Mouse (Mus musculus) urinary bladder, postnatal 0 days (tissue): ENCODE measurements around the gene Olfr495. TPM values are rescaled to one million over a fixed set of nuclear protein-coding genes. Genes with fewer than 3 reads are reported as not detected.

Experiments used
- polyA plus RNA-seq: library from polyadenylated mRNA; unstranded; fragments of >200 nt; fragmentation: Nextera tagmentation; extraction: Ambion mirVana; gene quantifications from 2 replicates; pipeline ENCODE4 v1.2.1, GENCODE M21; 2015

Olfr495 gene
- not detected in 2 replicates for polyA plus RNA-seq

DNA sequence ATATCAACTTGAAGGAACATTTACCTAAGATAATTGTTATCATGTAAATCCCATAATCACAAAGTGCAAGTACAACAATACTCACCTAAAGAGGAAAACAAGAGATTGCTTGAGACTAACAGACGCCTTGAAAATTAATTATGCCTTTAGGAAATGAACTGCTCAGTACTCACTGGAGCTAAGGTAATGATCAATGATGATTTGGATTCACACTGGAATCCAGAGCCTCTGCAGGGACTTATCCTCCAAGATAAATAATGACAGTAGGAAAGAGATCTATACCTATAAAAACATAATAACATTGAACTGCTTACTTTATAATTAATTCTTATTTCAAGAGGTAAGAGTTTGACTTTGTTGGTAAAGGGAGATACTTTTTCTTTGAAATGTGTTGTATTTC is at the start of gene Olfr495:
Olfr495 (plus strand) TSS at position 301 of the 400 bp plus-strand sequence.

GRCm38 (mm10) chr7:108346879-108347278 is 46.1 kb upstream of the Olfr495 start, which contains the start of gene Olfr493:
Olfr493 (minus strand) TSS chr7:108346979.

DNA sequence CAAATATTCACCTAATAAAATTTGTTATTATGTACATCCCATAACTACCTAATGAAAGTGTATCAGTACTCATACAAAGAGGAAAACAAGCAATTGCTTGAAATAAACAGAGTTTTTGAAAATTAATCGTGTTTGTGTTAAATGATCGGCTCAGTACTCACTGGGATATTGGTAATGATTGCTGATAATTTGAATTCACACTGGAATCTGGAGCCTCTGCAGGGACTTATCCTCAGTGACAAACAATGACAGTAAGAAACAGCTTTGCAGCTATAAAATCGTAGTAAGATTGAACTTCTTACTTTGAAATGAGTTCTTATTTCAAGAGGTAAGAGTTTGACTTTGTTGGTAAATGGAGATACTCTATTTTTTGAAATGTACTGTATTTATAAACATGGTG is 27.9 kb upstream of the Olfr495 start, which contains the start of gene Olfr494:
Olfr494 (plus strand) TSS at position 301 of the 400 bp plus-strand sequence.

DNA sequence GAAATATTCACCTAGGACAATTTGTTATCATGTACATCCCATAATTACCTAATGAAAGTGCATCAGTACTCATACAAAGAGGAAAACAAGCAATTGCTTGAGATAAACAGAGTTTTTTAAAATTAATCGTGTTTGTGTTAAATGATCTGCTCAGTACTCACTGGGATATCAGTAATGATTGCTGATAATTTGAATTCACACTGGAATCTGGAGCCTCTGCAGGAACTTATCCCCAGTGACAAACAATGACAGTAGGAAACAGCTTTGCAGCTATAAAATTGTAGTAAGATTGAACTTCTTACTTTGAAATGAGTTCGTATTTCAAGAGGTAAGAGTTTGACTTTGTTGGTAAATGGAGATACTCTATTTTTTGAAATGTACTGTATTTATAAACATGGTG is 27.2 kb downstream of the Olfr495 start, which contains the start of gene Olfr497:
Olfr497 (plus strand) TSS at position 301 of the 400 bp plus-strand sequence.

Other genes with a start within 250 kb of the Olfr495 start
- gene Olfr485, start 233.3 kb upstream of the Olfr495 start, polyA plus RNA-seq, result not detected in 2 replicates
- not detected in 2 replicates for gene Olfr486, start 220.4 kb upstream of the Olfr495 start, polyA plus RNA-seq
- not detected in 2 replicates for gene Olfr487, start 178.5 kb upstream of the Olfr495 start, polyA plus RNA-seq
- gene Olfr488, start 134.8 kb upstream of the Olfr495 start, polyA plus RNA-seq, result not detected in 2 replicates
- gene Olfr490, start 104.2 kb upstream of the Olfr495 start, polyA plus RNA-seq, result not detected in 2 replicates
- not detected in 2 replicates for gene Olfr491, start 79.7 kb upstream of the Olfr495 start, polyA plus RNA-seq
- gene Olfr492, start 69.5 kb upstream of the Olfr495 start, polyA plus RNA-seq, result not detected in 2 replicates
- gene Olfr493, start 46.2 kb upstream of the Olfr495 start, polyA plus RNA-seq, result not detected in 2 replicates
- gene Olfr494, start 27.8 kb upstream of the Olfr495 start, polyA plus RNA-seq, result not detected in 2 replicates
- gene Olfr497, start 27.3 kb downstream of the Olfr495 start, polyA plus RNA-seq, result not detected in 2 replicates
- not detected in 2 replicates for gene Olfr498, start 72.2 kb downstream of the Olfr495 start, polyA plus RNA-seq
- gene Olfr502, start 131.9 kb downstream of the Olfr495 start, polyA plus RNA-seq, result not detected in 2 replicates
- not detected in 2 replicates for gene Olfr503, start 151.4 kb downstream of the Olfr495 start, polyA plus RNA-seq
- gene Olfr504, start 172.6 kb downstream of the Olfr495 start, polyA plus RNA-seq, result not detected in 2 replicates
- not detected in 2 replicates for gene Olfr506, start 217.6 kb downstream of the Olfr495 start, polyA plus RNA-seq
- not detected in 2 replicates for gene Olfr507, start 228.6 kb downstream of the Olfr495 start, polyA plus RNA-seq
- not detected in 2 replicates for gene Olfr508, start 236.8 kb downstream of the Olfr495 start, polyA plus RNA-seq